Mouse (Mus musculus) C2C12 (cell line): ENCODE results near the gene Klf12. TPM values are rescaled to one million over a fixed set of nuclear protein-coding genes. Genes with fewer than 3 reads are reported as not detected.

Experiments
- H3K27me3 ChIP-seq: one replicate; pipeline ENCODE4 v1.6.1; 2011; ENCODE audit not compliant: control insufficient read depth, insufficient read depth, insufficient read length
- H3K36me3 ChIP-seq: one replicate; pipeline ENCODE4 v1.6.1; 2011; ENCODE audit not compliant: control insufficient read depth, insufficient read depth
- H3K4me3 ChIP-seq: one replicate; pipeline ENCODE4 v1.5.1; 2011; ENCODE audit warnings: mild to moderate bottlenecking, control low read depth; ENCODE audit not compliant: poor library complexity, insufficient read depth, severe bottlenecking
- H3K79me2 ChIP-seq: one replicate; pipeline ENCODE4 v1.6.1; 2011; ENCODE audit not compliant: control insufficient read depth, insufficient read depth
- H3K79me3 ChIP-seq: one replicate; pipeline ENCODE4 v1.6.1; 2011; ENCODE audit warnings: low read depth, control low read depth
- H3ac ChIP-seq: one replicate; pipeline ENCODE3; 2011; ENCODE audit warnings: low read depth; ENCODE audit not compliant: control insufficient read depth, insufficient read length
- CEBPB ChIP-seq: IDR thresholded peaks from one replicate; pipeline ENCODE4 v1.6.1; 2011; ENCODE audit warnings: low read depth, mild to moderate bottlenecking, control low read depth, moderate library complexity
- CTCF ChIP-seq: IDR thresholded peaks from one replicate; pipeline ENCODE4 v1.5.1; 2011; ENCODE audit not compliant: control insufficient read depth, insufficient read depth, insufficient read length
- FOSL1 ChIP-seq: IDR thresholded peaks from one replicate; pipeline ENCODE4 v1.8.0; 2011; ENCODE audit warnings: mild to moderate bottlenecking, low read length; ENCODE audit not compliant: poor library complexity, insufficient read depth, severe bottlenecking
- MAX ChIP-seq: IDR thresholded peaks from one replicate; pipeline ENCODE4 v1.6.1; 2011; ENCODE audit warnings: mild to moderate bottlenecking, control low read depth
- MYOD1 ChIP-seq: IDR thresholded peaks from one replicate; pipeline ENCODE4 v1.6.1; 2011; ENCODE audit warnings: low read depth; ENCODE audit not compliant: control insufficient read depth, insufficient read length
- MYOG ChIP-seq: IDR thresholded peaks from one replicate; pipeline ENCODE4 v1.6.1; 2011; ENCODE audit not compliant: control insufficient read depth, insufficient read length; ENCODE audit errors: extremely low read depth
- USF1 ChIP-seq: IDR thresholded peaks from one replicate; pipeline ENCODE4 v1.6.1; 2011; ENCODE audit warnings: low read depth, mild to moderate bottlenecking, control low read depth, moderate library complexity
- polyA plus RNA-seq: library from polyadenylated mRNA; unstranded; fragments of >200 nt; fragmentation: generic; extraction: Trizol; gene quantifications from one replicate; pipeline ENCODE4 v1.2.1, GENCODE M21; 2012; ENCODE audit warnings: missing spikeins

Klf12 gene
- polyA plus RNA-seq, 1 experiment: 1.2 TPM

DNA sequence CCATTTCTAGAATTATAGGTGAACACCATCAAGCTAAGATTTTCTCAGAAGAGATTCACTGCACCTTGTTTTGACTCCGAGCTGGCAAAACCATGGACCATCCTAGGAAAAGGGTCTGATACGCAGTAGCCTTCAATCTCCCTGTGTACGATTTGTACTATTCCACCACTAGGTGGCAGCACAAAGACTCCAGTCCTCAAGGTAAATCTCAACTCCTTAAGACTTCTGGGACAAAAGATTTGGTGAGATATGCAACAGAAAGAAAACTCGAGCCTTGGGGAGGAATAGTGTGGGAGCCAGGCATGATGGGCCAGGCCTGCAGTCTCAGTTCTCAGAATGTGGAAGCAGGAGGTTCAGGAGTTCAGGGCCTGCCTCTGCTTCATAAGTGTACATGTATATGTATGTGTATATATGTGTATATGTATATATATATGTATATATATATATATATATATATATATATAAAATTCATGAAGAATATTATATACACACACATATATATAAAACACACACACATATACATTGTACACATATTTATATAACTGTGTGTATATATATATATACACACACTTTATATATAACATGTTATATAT is 274.6 kb downstream of the Klf12 start:
- no peaks in the 10 kb centered on the region for H3K79me3 ChIP-seq
- TF ChIP-seq MYOG: no peak
- peak; percentile 16 for TF ChIP-seq CTCF
- H3K27me3 ChIP-seq: no peaks in the 10 kb centered on the region
- no peaks in the 10 kb centered on the region for H3K36me3 ChIP-seq
- H3ac ChIP-seq: no peak overlapping the region
- H3K4me3 ChIP-seq: no peak overlapping the region
- H3K79me2 ChIP-seq: no peaks in the 10 kb centered on the region

DNA sequence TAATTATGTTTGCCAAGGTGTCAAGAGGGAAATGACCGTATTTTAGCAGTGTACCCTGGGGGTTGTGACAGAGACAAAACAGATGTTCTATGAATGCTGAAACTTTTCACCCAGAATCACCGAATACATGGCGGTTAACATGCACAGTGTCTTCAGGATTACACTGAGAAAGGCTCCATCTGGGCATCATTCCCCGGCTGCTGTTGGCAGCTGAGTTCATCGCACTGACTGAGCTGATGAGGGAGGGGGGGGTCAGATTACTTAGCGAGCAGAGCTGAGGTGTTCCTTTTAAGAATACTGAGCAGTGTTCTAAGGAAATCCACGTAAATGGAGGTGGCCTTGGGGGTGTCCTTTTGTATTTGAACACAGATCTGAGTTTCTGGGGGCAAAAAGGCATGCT is 301.0 kb downstream of the Klf12 start:
- H3K36me3 ChIP-seq: no peaks in the 10 kb centered on the region
- no peaks in the 10 kb centered on the region for H3K27me3 ChIP-seq
- H3K79me3 ChIP-seq: no peaks in the 10 kb centered on the region
- no peaks in the 10 kb centered on the region for H3K79me2 ChIP-seq
- H3ac ChIP-seq: no peak overlapping the region
- H3K4me3 ChIP-seq: no peak overlapping the region
- no peak for TF ChIP-seq FOSL1
- no peak for TF ChIP-seq MAX
- TF ChIP-seq MYOG: no peak
- TF ChIP-seq CEBPB: no peak
- TF ChIP-seq CTCF: no peak
- TF ChIP-seq USF1: no peak
- TF ChIP-seq MYOD1: no peak

DNA sequence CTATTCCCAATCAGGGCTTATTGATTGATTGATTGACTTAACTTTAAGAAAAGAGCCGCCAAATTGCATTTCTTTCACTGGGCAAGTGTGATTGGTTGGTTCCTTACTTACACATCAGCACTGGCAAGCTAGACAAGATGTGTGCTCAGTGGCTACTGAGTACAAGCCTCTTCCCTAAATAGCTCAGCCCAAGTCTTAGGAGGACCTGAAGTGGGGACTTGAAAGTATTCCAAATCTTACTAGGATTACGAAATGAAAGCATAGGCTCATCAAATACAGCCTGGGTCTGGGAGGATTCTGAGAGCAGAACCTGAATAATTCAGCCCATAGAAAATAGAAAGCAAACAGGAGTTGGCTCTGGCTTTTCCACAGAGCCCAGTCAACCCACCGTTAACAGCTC is 303.3 kb downstream of the Klf12 start:
- H3K79me2 ChIP-seq: no peaks in the 10 kb centered on the region
- no peak overlapping the region for H3K4me3 ChIP-seq
- no peaks in the 10 kb centered on the region for H3K36me3 ChIP-seq
- no peaks in the 10 kb centered on the region for H3K27me3 ChIP-seq
- no peaks in the 10 kb centered on the region for H3K79me3 ChIP-seq
- TF ChIP-seq MYOD1 (no peak), MYOG (no peak), MAX (no peak), CEBPB (no peak), USF1 (no peak), FOSL1 (no peak), CTCF (no peak)
- no peak overlapping the region for H3ac ChIP-seq

DNA sequence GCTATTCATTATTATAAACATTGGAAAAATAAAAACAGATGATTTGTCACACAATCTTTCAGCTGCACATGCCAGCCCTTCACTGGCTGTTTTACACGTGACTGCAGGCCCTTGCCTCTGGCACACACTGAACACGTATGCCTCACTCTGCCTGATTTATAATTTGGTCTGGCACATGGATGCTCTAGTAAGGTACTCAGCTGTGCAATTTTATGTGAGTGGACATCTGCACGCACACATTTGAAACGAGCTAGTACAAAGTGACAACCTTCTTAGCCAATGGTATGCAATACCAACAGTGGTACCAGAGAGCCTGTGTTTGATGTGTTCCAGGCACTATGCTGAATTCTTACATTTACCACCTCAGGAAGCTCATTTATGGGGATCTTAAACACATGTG is 316.6 kb downstream of the Klf12 start:
- no peaks in the 10 kb centered on the region for H3K79me2 ChIP-seq
- no peak overlapping the region for H3ac ChIP-seq
- H3K79me3 ChIP-seq: no peaks in the 10 kb centered on the region
- TF ChIP-seq FOSL1 (no peak), MYOG (no peak)
- H3K27me3 ChIP-seq: no peaks in the 10 kb centered on the region
- no peak overlapping the region for H3K4me3 ChIP-seq
- H3K36me3 ChIP-seq: no peaks in the 10 kb centered on the region

DNA sequence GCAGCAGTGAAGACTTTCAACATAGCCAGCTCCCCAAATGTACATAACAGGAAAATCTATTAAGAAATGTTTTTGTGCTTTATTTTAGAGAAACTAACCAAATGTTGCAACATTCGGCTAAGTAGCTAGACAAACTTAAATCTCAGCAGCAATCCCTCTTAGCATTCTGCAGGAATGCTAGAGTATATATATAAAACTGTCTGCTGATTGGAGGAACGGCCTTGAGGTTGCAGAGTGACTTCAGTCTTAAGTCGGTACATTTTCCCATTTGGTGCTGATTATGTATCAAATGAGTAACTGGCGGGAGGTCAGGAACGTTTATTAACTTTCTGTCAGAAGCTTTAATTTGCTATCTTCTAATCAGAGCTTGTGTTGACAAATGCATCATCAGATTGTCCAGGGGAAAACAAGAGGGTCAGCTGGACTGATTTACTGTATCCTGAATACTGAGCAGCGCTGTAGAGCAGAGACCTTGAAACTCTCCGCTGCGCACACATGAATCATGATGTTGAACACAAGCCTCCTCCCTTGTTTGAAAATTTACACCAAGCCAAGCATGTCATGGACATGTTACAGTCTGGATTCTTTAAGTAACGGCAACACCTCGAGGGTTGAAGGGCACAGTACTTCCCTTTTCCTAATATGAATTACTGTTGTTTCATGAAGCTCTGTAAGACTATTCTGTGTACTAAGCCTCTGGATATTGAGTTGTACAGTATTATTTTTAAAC is 323.8 kb downstream of the Klf12 start:
- no peaks in the 10 kb centered on the region for H3K79me3 ChIP-seq
- no peaks in the 10 kb centered on the region for H3K36me3 ChIP-seq
- H3K27me3 ChIP-seq: no peaks in the 10 kb centered on the region
- no peak overlapping the region for H3K4me3 ChIP-seq
- H3K79me2 ChIP-seq: no peaks in the 10 kb centered on the region
- no peak overlapping the region for H3ac ChIP-seq
- TF ChIP-seq FOSL1 (no peak), MAX (no peak), CTCF (no peak), MYOG (no peak), CEBPB (no peak), USF1 (no peak), MYOD1 (no peak)

DNA sequence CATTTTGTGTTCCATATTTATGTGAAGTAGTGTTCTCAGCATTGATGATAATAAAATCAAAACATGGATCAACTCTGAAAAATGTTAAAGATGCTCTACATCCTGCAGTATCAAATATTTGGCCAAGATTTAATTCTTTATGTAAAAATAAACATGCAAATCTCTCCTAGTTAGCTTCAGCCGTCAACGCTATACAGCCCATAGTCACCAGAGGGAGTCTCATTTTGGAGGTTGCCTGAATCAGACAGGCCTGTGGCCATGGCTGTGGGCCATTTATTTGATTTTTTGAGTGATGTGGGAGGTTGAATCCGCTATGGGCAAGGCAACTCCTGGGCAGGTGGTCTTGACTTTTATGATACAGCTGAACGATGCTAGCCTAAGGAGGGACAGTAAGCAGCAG is 329.3 kb downstream of the Klf12 start:
- H3K27me3 ChIP-seq: no peaks in the 10 kb centered on the region
- no peaks in the 10 kb centered on the region for H3K79me2 ChIP-seq
- no peak overlapping the region for H3ac ChIP-seq
- no peak overlapping the region for H3K4me3 ChIP-seq
- no peaks in the 10 kb centered on the region for H3K36me3 ChIP-seq
- TF ChIP-seq MYOD1 (no peak), CEBPB (no peak), MAX (no peak), USF1 (no peak), FOSL1 (no peak), MYOG (no peak), CTCF (no peak)
- H3K79me3 ChIP-seq: no peaks in the 10 kb centered on the region
